Mouse (Mus musculus) liver, adult 2 months (tissue): Measurements from ENCODE around the gene Dscaml1. TPM values are rescaled to one million over a fixed set of nuclear protein-coding genes. Genes with fewer than 3 reads are reported as not detected.

Source experiments
- DNase-seq: peaks from one replicate; pipeline ENCODE4 v3.0.0-alpha.2; 2011; ENCODE audit warnings: low read depth, low spot score; ENCODE audit errors: extremely low read depth
- H3K27ac ChIP-seq: fragments of 200-500 bp; replicated peaks from 2 replicates; pipeline ENCODE4 v1.5.1; 2012; ENCODE audit warnings: low read depth, mild to moderate bottlenecking, control low read depth, inconsistent platforms, low read length; ENCODE audit not compliant: insufficient read depth
- H3K27me3 ChIP-seq: fragments of 200-500 bp; 2 replicates; pipeline ENCODE4 v1.6.1; 2012; ENCODE audit warnings: mild to moderate bottlenecking, moderate library complexity, low read length, inconsistent platforms; ENCODE audit not compliant: control insufficient read depth, insufficient read depth
- H3K36me3 ChIP-seq: fragments of 200-500 bp; 2 replicates; pipeline ENCODE4 v1.6.1; 2012; ENCODE audit warnings: low read length, inconsistent platforms; ENCODE audit not compliant: control insufficient read depth, insufficient read depth
- H3K4me1 ChIP-seq: fragments of 200-500 bp; 2 replicates; pipeline ENCODE4 v1.6.1; 2011; ENCODE audit warnings: low read length; ENCODE audit not compliant: control insufficient read depth, insufficient read depth
- H3K4me3 ChIP-seq: fragments of 200-500 bp; 2 replicates; pipeline ENCODE4 v1.5.1; 2011; ENCODE audit warnings: low read depth, mild to moderate bottlenecking, control low read depth, low read length, moderate library complexity; ENCODE audit not compliant: insufficient read depth
- H3K79me2 ChIP-seq: fragments of 200-500 bp; 2 replicates; pipeline ENCODE4 v1.6.1; 2012; ENCODE audit warnings: inconsistent platforms, mild to moderate bottlenecking, low read length, moderate library complexity; ENCODE audit not compliant: control insufficient read depth, insufficient read depth
- H3K9ac ChIP-seq: fragments of 200-500 bp; 2 replicates; pipeline ENCODE4 v1.6.1; 2012; ENCODE audit warnings: low read depth, mild to moderate bottlenecking, control low read depth, inconsistent platforms, low read length
- CTCF ChIP-seq: fragments of 200-500 bp; IDR thresholded peaks from 2 replicates; pipeline ENCODE4 v1.5.1; 2011; ENCODE audit warnings: low read depth, low read length, control low read depth
- POLR2A ChIP-seq: fragments of 200-500 bp; IDR thresholded peaks from 2 replicates; pipeline ENCODE4 v1.6.1; 2011; ENCODE audit warnings: low read length, control low read depth; ENCODE audit not compliant: insufficient read depth; ENCODE audit errors: extremely low read depth
- WGBS: fragments of 180-500 bp; shearing (Covaris S2); methylation state at CpG from one replicate; pipeline ENCODE4 v1.1.7; 2018; 5-methylcytosine and 5-hydroxymethylcytosine counted together
- polyA plus RNA-seq: library from polyadenylated mRNA; depleted of rRNA; stranded (reverse); fragments of >200 nt; gene quantifications from 2 replicates; pipeline ENCODE4 v1.2.3, GENCODE M21; 2012
- total RNA-seq: library from RNA; depleted of rRNA; stranded (reverse); fragments of >200 nt; gene quantifications from 2 replicates; pipeline ENCODE4 v1.2.3, GENCODE M21; 2014

The Dscaml1 gene
- total and polyA plus RNA-seq, 2 experiments = 0.09 to 0.13 TPM

GRCm38 (mm10) chr9:45505487-45505939 is 79.1 kb downstream of the Dscaml1 start:
- H3K36me3 ChIP-seq = no peaks in the 10 kb centered on the region
- TF ChIP-seq CTCF (no peak), POLR2A (no peak)
- H3K4me3 ChIP-seq = no peak overlapping the region
- 0 out of 2 replicates have a peak, but pooled peaks cover 3% of the 10 kb centered on the region for H3K27me3 ChIP-seq
- no peaks in the 10 kb centered on the region; the same call in 1 of the 2 replicates for H3K4me1 ChIP-seq
- H3K27ac ChIP-seq = no peak overlapping the region
- no peak overlapping the region for H3K9ac ChIP-seq
- no peaks in the 10 kb centered on the region for H3K79me2 ChIP-seq
- DNase-seq = no peak
- 56% methylated on average over 4 of the region's 4 CpGs for WGBS

GRCm38 (mm10) chr9:45507482-45507881 is 81.1 kb downstream of the Dscaml1 start:
- H3K9ac ChIP-seq = no peak overlapping the region
- WGBS = 67% methylated on average over 9 of the region's 9 CpGs
- no peaks in the 10 kb centered on the region for H3K36me3 ChIP-seq
- H3K4me3 ChIP-seq = no peak overlapping the region
- no peaks in the 10 kb centered on the region for H3K79me2 ChIP-seq
- H3K4me1 ChIP-seq = no peaks in the 10 kb centered on the region; the same call in 1 of the 2 replicates
- DNase-seq = no peak
- 0 out of 2 replicates have a peak, but pooled peaks cover 3% of the 10 kb centered on the region for H3K27me3 ChIP-seq
- TF ChIP-seq POLR2A = no peak
- no peak for TF ChIP-seq CTCF
- no peak overlapping the region for H3K27ac ChIP-seq

DNA sequence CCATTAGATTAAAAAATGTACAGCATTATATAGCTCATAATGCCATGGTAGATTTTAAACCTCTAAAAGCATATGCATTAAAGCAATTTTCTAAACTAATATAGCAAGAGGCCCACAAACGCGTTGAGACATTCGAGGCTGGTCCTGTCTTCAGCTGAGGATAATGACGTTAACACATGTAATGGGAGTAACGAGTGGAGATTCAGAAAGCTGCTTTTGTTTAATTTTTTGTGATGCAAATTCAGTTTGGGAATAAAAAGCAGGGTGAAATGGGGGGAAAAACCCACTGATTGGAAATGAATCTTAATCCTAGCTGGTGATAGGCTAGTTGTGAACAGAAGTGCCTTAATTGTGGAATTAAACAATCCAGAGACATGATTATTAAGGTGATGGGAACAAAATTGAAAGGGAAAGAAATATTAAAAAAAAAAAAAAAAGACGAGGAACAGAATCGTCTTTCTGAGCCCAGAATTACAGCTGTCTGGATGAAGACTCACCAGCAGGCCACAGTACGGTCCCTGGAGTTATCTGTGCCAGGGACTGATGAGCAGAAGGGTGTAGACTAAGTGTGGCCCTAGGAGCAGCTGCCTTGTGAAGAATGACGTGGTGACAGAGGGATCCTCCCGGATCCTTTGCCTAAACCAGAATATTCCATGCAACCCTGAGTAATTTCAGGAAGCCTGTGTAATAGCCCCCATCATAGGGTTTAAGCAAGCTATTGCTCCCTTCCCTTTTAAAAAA is 84.5 kb downstream of the Dscaml1 start:
- Histone ChIP-seq H3K4me1 (no peaks in the 10 kb centered on the region; the same call in 1 of the 2 replicates), H3K79me2 (no peaks in the 10 kb centered on the region), H3K4me3 (no peak overlapping the region), H3K36me3 (no peaks in the 10 kb centered on the region), H3K9ac (no peak overlapping the region), H3K27ac (no peak overlapping the region), H3K27me3 (no peaks in the 10 kb centered on the region)
- 84% methylated on average over 10 of the region's 10 CpGs for WGBS
- no peak for DNase-seq
- TF ChIP-seq POLR2A (no peak), CTCF (no peak)

- Histone ChIP-seq H3K27me3 (no peaks in the 10 kb centered on the region), H3K79me2 (no peaks in the 10 kb centered on the region), H3K27ac (no peak overlapping the region), H3K4me3 (no peak overlapping the region), H3K9ac (no peak overlapping the region), H3K36me3 (no peaks in the 10 kb centered on the region), H3K4me1 (no peaks in the 10 kb centered on the region)
- no peak for TF ChIP-seq POLR2A
- no peak for TF ChIP-seq CTCF
- no peak for DNase-seq
- 80% methylated on average over 11 of the region's 11 CpGs for WGBS
These were observed 91.7 kb downstream of the Dscaml1 start for GRCm38 (mm10) chr9:45517993-45518705.

- no peaks in the 10 kb centered on the region for H3K79me2 ChIP-seq
- no peak for TF ChIP-seq CTCF
- TF ChIP-seq POLR2A = no peak
- WGBS = 73% methylated on average over 6 of the region's 6 CpGs
- H3K36me3 ChIP-seq = no peaks in the 10 kb centered on the region
- no peaks in the 10 kb centered on the region for H3K27me3 ChIP-seq
- no peak overlapping the region for H3K27ac ChIP-seq
- no peak overlapping the region for H3K4me3 ChIP-seq
- DNase-seq = no peak
- H3K4me1 ChIP-seq = no peaks in the 10 kb centered on the region
- no peak overlapping the region for H3K9ac ChIP-seq
These were observed 93.4 kb downstream of the Dscaml1 start for GRCm38 (mm10) chr9:45519841-45520240.
